Mouse (Mus musculus): ENCODE measurements around the gene Nop14. TPM values are rescaled to one million over a fixed set of nuclear protein-coding genes. Genes with fewer than 3 reads are reported as not detected.

Nop14 gene
- polyA plus RNA-seq, 1 experiment from 2014 or later: 23.0 TPM

GRCm38 (mm10) chr5:34652961-34653360, 7.0 kb downstream of the Nop14 start:
- Histone ChIP-seq H3K9ac (replicated peaks) (no peak overlapping the region), H3K27me3 (no peaks in the 10 kb centered on the region), H3K27ac (no peak overlapping the region), H3K4me2 (replicated peaks) (no peak overlapping the region), H3K4me1 (replicated peaks) (no peaks in the 10 kb centered on the region), H3K9me3 (no peaks in the 10 kb centered on the region), H3K4me3 (replicated peaks) (no peak overlapping the region), H3K36me3 (peaks cover 90% of the 10 kb centered on the region)
- WGBS: 91% methylated on average over 5 of the region's 5 CpGs
- no peak for ATAC-seq

DNA sequence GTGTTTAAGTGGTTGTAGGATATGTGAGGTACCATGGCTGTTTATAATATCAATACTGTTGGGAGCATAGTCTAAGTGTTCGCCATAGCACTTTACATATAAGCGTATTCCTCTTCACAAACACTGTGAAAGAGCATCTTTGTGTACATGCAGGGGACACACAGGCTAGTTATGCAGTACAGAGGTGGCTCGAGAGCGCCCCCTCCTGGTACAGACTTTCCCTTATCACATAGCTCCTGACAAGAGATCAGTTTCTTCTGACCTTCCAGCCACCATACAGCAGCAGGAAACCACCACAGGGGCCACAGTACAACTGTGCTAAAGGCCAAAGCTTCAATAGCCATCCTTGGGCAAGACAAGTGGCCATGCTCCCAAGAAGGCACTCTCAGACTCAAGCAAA, 12.4 kb downstream of the Nop14 start:
- Histone ChIP-seq H3K9ac (replicated peaks) (no peak overlapping the region), H3K36me3 (peaks cover 97% of the 10 kb centered on the region), H3K4me2 (replicated peaks) (no peak overlapping the region), H3K4me1 (replicated peaks) (no peaks in the 10 kb centered on the region), H3K27ac (no peak overlapping the region), H3K4me3 (replicated peaks) (no peak overlapping the region), H3K27me3 (no peaks in the 10 kb centered on the region), H3K9me3 (no peaks in the 10 kb centered on the region)
- ATAC-seq: no peak
- WGBS: 44% methylated on average over 4 of the region's 4 CpGs

DNA sequence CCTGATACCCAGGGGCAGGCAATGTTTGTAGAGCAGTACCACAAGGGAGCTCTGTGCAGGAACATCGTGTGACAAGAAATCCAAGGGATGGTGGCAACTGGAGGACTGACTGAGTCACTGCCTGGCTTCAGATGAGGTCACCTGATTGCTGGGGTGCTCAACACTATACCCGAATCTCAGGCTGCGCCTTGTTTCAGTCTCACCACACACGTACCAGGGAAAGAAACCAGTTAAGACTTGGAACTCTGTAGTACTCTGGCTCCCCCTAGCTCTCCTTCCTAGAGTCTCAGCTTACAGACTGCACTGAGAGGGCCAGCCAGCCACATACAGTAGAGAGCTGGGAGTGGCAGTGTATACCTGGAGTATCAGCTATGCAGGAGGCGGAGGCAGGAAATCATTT, 17.0 kb downstream of the Nop14 start:
- H3K4me1 ChIP-seq (replicated peaks): no peaks in the 10 kb centered on the region
- WGBS: 82% methylated on average over 5 of the region's 5 CpGs
- H3K27me3 ChIP-seq: no peaks in the 10 kb centered on the region
- ATAC-seq: peak; percentile 76
- H3K27ac ChIP-seq: no peak overlapping the region
- no peak overlapping the region for H3K9ac ChIP-seq (replicated peaks)
- no peak overlapping the region for H3K4me2 ChIP-seq (replicated peaks)
- no peaks in the 10 kb centered on the region for H3K9me3 ChIP-seq
- peaks cover 92% of the 10 kb centered on the region for H3K36me3 ChIP-seq
- H3K4me3 ChIP-seq (replicated peaks): no peak overlapping the region

GRCm38 (mm10) chr5:34641991-34642390, 18.0 kb downstream of the Nop14 start:
- H3K4me1 ChIP-seq (replicated peaks): peaks cover 7% of the 10 kb centered on the region
- H3K27ac ChIP-seq: no peak overlapping the region
- H3K27me3 ChIP-seq: no peaks in the 10 kb centered on the region
- H3K4me3 ChIP-seq (replicated peaks): no peak overlapping the region
- peaks cover 86% of the 10 kb centered on the region for H3K36me3 ChIP-seq
- no peak for ATAC-seq
- H3K9ac ChIP-seq (replicated peaks): no peak overlapping the region
- WGBS: 90% methylated on average over 3 of the region's 3 CpGs
- no peak overlapping the region for H3K4me2 ChIP-seq (replicated peaks)
- no peaks in the 10 kb centered on the region for H3K9me3 ChIP-seq

DNA sequence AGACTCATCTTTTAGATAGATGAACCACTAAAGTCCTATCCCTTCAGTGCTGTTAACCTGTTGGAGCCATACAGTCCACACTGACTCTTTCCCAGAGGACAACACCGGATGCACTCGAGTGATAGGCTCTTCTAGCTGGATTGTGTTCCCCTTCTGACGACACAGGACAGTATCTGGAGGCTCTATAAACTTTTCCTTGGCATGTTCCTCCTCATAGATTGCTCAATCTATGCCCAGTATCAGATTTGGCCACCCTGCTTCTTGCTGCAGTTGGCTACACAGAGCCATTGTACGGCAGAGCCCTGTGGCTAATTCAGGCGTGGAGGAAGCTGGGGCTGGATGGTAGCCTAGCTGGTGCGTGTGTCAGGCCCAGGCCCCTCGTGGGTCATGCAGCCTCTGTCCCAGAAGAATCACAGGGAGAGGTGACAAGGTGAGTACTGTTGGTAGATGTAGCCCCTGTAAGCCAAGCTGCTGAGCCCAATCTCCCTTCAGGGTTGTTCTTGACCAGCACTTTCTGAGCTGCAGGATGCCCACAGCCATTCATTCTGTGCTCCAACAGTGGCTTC, 22.3 kb downstream of the Nop14 start:
- Histone ChIP-seq H3K4me2 (replicated peaks) (peak overlapping the region; percentile 87; the same call in 1 of the 2 replicates), H3K4me1 (replicated peaks) (peaks cover 25% of the 10 kb centered on the region), H3K9me3 (no peaks in the 10 kb centered on the region), H3K27me3 (no peaks in the 10 kb centered on the region), H3K36me3 (peaks cover 74% of the 10 kb centered on the region), H3K9ac (replicated peaks) (no peak overlapping the region), H3K4me3 (replicated peaks) (no peak overlapping the region; the same call in 1 of the 2 replicates), H3K27ac (no peak overlapping the region)
- 84% methylated on average over 7 of the region's 7 CpGs for WGBS
- ATAC-seq: no peak

DNA sequence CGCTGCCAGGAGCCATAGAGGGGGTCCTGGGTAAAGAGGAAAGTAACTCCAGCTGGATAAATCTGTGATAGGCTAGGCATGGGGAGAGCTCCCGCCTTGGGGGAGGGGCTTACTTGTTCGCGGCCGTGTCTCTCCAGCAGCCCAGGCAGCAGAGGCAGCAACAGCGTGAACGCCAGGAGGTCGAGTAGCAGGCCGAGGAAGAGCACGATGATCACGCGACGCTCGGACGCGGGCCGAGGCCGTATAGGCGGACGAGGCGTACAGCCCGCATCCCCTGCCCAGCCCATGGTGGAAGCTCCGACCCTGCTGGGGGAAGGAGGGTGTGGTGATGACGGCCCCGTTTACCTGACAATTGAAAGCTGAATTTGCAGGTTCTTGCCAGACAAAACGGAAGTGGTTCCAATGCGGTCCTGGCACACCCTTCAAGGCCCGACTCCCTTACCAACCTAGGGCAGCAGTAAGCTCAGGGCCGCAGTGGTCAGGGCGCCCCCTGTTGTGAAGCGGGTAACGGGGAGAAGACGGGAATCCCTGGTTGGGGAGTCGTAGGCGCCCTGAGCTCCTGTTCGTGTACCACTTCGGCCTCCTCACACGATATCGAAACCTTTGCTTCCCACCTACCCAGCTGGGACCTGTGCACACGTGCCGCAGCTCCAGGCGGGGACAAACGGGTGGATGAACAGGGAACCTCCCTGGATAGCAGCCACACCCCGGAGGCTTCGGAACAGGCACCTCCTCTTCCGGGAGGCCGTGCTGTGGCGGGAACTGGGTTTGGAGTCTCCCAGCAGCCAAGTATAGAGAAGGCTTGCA, 23.3 kb downstream of the Nop14 start, which contains the start of gene Mfsd10:
Gene Mfsd10, minus strand, starts transcription at position 732 of the 807 bp plus-strand sequence.
- ATAC-seq: peak; percentile 90
- Histone ChIP-seq H3K4me2 (replicated peaks) (peak within 1 kb of the TSS; percentile 87), H3K4me3 (replicated peaks) (peak within 1 kb of the TSS; percentile 48)

GRCm38 (mm10) chr5:34635665-34636192, 24.2 kb downstream of the Nop14 start:
- WGBS: 76% methylated on average over 10 of the region's 10 CpGs
- peaks cover 80% of the 10 kb centered on the region for H3K36me3 ChIP-seq
- H3K4me3 ChIP-seq (replicated peaks): peak overlapping the region; percentile 48
- H3K9ac ChIP-seq (replicated peaks): peak overlapping the region; percentile 77; the same call in 1 of the 2 replicates
- peaks cover 25% of the 10 kb centered on the region for H3K4me1 ChIP-seq (replicated peaks)
- peak overlapping the region; percentile 87 for H3K4me2 ChIP-seq (replicated peaks)
- H3K9me3 ChIP-seq: no peaks in the 10 kb centered on the region
- ATAC-seq: no peak
- no peak overlapping the region for H3K27ac ChIP-seq
- H3K27me3 ChIP-seq: no peaks in the 10 kb centered on the region

More for the DNA sequence above, 23.3 kb downstream of the Nop14 start, which contains the start of gene Mfsd10:
- Histone ChIP-seq H3K9me3 (no peaks in the 10 kb centered on the region), H3K36me3 (peaks cover 80% of the 10 kb centered on the region), H3K27me3 (no peaks in the 10 kb centered on the region), H3K9ac (replicated peaks) (peak within 1 kb of the TSS; percentile 77), H3K4me1 (replicated peaks) (peaks cover 25% of the 10 kb centered on the region), H3K27ac (peak within 1 kb of the TSS; percentile 87)
- 0% methylated on average over 48 of the region's 48 CpGs for WGBS

GRCm38 (mm10) chr5:34634746-34635400, 25.1 kb downstream of the Nop14 start:
- Histone ChIP-seq H3K4me2 (replicated peaks) (no peak overlapping the region), H3K36me3 (peaks cover 80% of the 10 kb centered on the region)
- WGBS: 92% methylated on average over 13 of the region's 13 CpGs

DNA sequence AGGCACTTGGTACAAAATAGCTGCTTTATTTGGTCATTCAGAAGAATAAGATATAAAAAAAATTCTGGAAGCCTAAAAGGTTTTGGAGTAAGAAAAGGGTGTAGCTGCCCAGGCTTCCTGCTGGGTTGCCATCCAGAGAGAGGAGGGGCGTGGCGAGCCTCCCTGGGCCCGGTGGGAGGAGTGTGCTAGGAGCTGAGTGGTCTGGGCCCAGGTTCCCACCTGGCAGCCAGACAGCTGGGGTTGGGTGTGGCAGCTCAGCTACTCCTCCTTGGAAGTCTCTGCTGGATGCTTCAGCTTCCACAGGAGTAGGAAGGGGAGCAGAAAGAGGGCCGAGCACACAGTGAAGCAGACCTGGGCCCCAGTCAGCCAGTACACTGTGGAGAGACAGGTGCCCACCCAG, 26.3 kb downstream of the Nop14 start:
- no peak overlapping the region for H3K4me3 ChIP-seq (replicated peaks)
- H3K4me1 ChIP-seq (replicated peaks): peaks cover 25% of the 10 kb centered on the region
- no peak overlapping the region for H3K4me2 ChIP-seq (replicated peaks)
- H3K27ac ChIP-seq: no peak overlapping the region
- WGBS: 81% methylated on average over 4 of the region's 4 CpGs
- no peak overlapping the region for H3K9ac ChIP-seq (replicated peaks)
- no peaks in the 10 kb centered on the region for H3K27me3 ChIP-seq
- peaks cover 80% of the 10 kb centered on the region for H3K36me3 ChIP-seq
- no peak for ATAC-seq
- no peaks in the 10 kb centered on the region for H3K9me3 ChIP-seq

More at GRCm38 (mm10) chr5:34634746-34635400, 25.1 kb downstream of the Nop14 start:
- peaks cover 25% of the 10 kb centered on the region for H3K4me1 ChIP-seq (replicated peaks)
- H3K9ac ChIP-seq (replicated peaks): no peak overlapping the region
- H3K4me3 ChIP-seq (replicated peaks): no peak overlapping the region
- no peak for ATAC-seq
- H3K27ac ChIP-seq: no peak overlapping the region
- no peaks in the 10 kb centered on the region for H3K9me3 ChIP-seq
- no peaks in the 10 kb centered on the region for H3K27me3 ChIP-seq

- no peak overlapping the region for H3K4me3 ChIP-seq (replicated peaks)
- H3K36me3 ChIP-seq: peaks cover 80% of the 10 kb centered on the region
- H3K27ac ChIP-seq: no peak overlapping the region
- no peak overlapping the region for H3K9ac ChIP-seq (replicated peaks)
- ATAC-seq: no peak
- H3K27me3 ChIP-seq: no peaks in the 10 kb centered on the region
- no peak overlapping the region for H3K4me2 ChIP-seq (replicated peaks)
- WGBS: 98% methylated on average over 2 of the region's 2 CpGs
- H3K4me1 ChIP-seq (replicated peaks): peaks cover 25% of the 10 kb centered on the region
- H3K9me3 ChIP-seq: no peaks in the 10 kb centered on the region
Measured at GRCm38 (mm10) chr5:34632996-34633395, 27.0 kb downstream of the Nop14 start.

DNA sequence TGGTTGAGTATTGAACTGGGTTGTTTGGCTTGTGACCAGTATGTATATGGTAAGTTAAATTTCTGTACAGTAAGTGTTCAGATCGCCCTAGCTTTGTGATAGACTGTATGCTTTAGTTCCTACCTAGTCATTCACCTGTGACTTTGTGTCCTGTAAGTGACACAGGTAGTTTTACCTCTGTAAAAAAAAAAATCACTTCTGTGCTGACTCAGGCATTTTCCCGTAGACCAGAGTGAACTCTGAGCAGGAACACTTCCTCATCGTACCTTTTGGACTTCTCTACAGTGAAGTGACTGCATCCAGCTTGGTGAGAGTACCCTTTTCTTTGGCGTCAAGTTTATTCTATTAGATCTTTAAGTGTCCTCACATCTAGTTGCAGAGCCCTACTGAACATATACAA, 50.0 kb downstream of the Nop14 start:
- no peaks in the 10 kb centered on the region for H3K4me1 ChIP-seq (replicated peaks)
- no peak overlapping the region for H3K9ac ChIP-seq (replicated peaks)
- 95% methylated on average over 4 of the region's 4 CpGs for WGBS
- H3K4me3 ChIP-seq (replicated peaks): no peak overlapping the region
- H3K27me3 ChIP-seq: no peaks in the 10 kb centered on the region
- no peak overlapping the region for H3K27ac ChIP-seq
- no peaks in the 10 kb centered on the region for H3K9me3 ChIP-seq
- H3K4me2 ChIP-seq (replicated peaks): no peak overlapping the region
- no peak for ATAC-seq
- peaks cover 80% of the 10 kb centered on the region for H3K36me3 ChIP-seq

DNA sequence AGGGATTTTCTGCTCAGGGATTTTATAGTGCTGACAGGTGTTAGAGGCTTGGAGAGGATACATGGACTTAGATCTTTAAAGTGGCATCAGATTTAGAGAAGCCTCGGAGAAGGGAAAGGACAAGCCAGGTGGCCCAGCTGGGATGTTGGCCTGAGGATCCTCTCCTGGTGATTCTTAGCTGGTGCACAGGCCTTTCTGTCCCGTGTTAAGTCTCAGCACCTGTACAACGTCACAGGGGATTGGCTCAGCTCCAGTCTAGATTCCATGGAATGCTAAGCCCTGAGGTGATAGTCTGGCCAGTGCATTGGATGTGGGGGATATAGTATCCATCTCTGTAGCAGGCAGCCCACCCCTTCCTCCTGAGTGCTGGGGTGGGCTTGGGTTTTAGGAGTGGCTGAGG, 51.7 kb downstream of the Nop14 start:
- 83% methylated on average over 3 of the region's 3 CpGs for WGBS
- no peak overlapping the region for H3K4me3 ChIP-seq (replicated peaks)
- no peak overlapping the region for H3K9ac ChIP-seq (replicated peaks)
- H3K4me1 ChIP-seq (replicated peaks): no peaks in the 10 kb centered on the region
- no peaks in the 10 kb centered on the region for H3K27me3 ChIP-seq
- ATAC-seq: no peak
- no peaks in the 10 kb centered on the region for H3K9me3 ChIP-seq
- H3K36me3 ChIP-seq: peaks cover 71% of the 10 kb centered on the region
- H3K27ac ChIP-seq: no peak overlapping the region
- H3K4me2 ChIP-seq (replicated peaks): no peak overlapping the region
